Mouse (Mus musculus): ENCODE measurements at regions not wholly inside any gene's neighbourhood (a gene's known extent, or its start where the extent isn't known, plus 50 kb on each side); places are given as distances from the start of the nearest gene placed in this dataset.

DNA sequence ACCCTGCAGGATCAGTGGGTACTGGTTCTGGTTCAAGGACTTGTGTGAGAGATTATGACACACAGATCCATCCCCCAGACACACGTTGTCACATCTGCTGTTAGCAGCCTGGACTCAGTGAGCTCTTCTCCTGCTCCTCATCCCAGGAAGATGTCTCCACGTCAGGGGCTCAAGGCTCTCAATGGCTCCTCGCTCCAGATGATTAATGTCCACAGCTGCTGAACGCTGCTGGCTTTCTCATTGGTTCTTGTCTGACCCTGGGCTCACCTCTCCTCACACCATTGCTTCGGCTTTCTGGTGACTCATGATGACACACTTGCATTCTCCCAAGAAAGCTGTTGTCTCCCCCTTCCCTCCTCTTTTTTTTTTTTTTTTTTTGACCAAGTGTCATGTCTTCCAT lies 116.2 kb downstream of the Gadd45g start:
- no peak for TF ChIP-seq TAL1 (IDR thresholded peaks at IDR 0.05; ENCODE audit: low read length)
- no peak for TF ChIP-seq GATA1 (IDR thresholded peaks at IDR 0.05; ENCODE audit: low read length)

Measured in erythroblast, embryonic 14.5 days (primary cell).